In the genomic region with DNA sequence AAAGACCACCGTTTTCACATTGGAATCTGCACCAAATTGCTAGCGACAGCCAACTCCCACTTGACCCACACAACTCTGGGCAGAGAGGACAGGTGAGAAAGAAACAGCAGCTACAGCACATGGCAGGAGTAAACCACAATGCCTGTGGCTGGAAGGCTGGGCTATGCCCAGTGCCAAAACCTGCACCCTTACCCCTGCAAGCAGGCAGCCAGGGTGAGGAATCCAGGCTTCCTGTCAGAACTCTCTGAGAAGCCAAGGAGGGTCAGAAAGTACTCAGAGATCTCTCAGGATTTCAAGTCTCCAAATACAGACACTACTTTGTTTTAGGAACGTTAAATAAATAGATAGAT, we compare ENCODE assay signal across 19 mouse cellular contexts.
DNase-seq lines count a peak whose midpoint lies in the region; ATAC-seq and TF ChIP-seq lines count a peak whose summit lies in the region.
"Had no signal": no experiment of that assay in that cellular context is flagged by ENCODE, and none has a peak within 500 bp of the region (broad histone marks: within the 10 kb centered on the region; RNA-seq: fewer than 3 reads in every experiment).

No protein-coding gene starts in this region.

- H3K4me1 ChIP-seq in heart, embryonic 15.5 days (replicated peaks) = 0 out of 2 replicates have a peak, but pooled peaks cover 2% of the 10 kb centered on the region
- H3K4me1 ChIP-seq in heart, embryonic 12.5 days (replicated peaks) = 0 out of 2 replicates have a peak, but pooled peaks cover 7% of the 10 kb centered on the region
- no peaks in the 10 kb centered on the region for H3K4me1 ChIP-seq in midbrain, embryonic 14.5 days (ENCODE audit: control insufficient read depth, insufficient read depth, low read length)
- H3K4me1 ChIP-seq: hindbrain, embryonic 15.5 days; neural tube, embryonic 12.5 days had no signal

- no peak overlapping the region for H3K9ac ChIP-seq in heart, embryonic 15.5 days
- H3K9ac ChIP-seq in heart, embryonic 12.5 days = no peak overlapping the region
- no peak overlapping the region for H3K9ac ChIP-seq in midbrain, embryonic 14.5 days (replicated peaks; ENCODE audit: low read length)
- H3K9ac ChIP-seq: forebrain, embryonic 13.5 days; heart, embryonic 13.5 days; hindbrain, embryonic 15.5 days; neural tube, embryonic 12.5 days had no signal

- no peak for TF ChIP-seq CTCF in left cerebral cortex, adult 2 months (IDR thresholded peaks at IDR 0.05)

- WGBS in heart, embryonic 15.5 days = 63% methylated on average over 3 of the region's 3 CpGs
- WGBS in heart, embryonic 12.5 days = 71% methylated on average over 3 of the region's 3 CpGs
- WGBS in midbrain, embryonic 14.5 days = 94% methylated on average over 3 of the region's 3 CpGs

- ATAC-seq in heart, embryonic 15.5 days (replicated peaks; ENCODE audit: insufficient number of reproducible peaks, insufficient read depth, low FRiP score, low read depth) = no peak
- ATAC-seq in heart, embryonic 12.5 days (ENCODE audit: insufficient number of reproducible peaks, low FRiP score) = no peak
- no peak for ATAC-seq in midbrain, embryonic 14.5 days (ENCODE audit: low FRiP score, low TSS enrichment)
- ATAC-seq: forebrain, embryonic 13.5 days; intestine, embryonic 16.5 days had no signal

- peak overlapping the region; percentile 13; the same call in 1 of the 2 replicates for H3K4me2 ChIP-seq in heart, embryonic 15.5 days
- H3K4me2 ChIP-seq in heart, embryonic 12.5 days = no peak overlapping the region
- H3K4me2 ChIP-seq in midbrain, embryonic 14.5 days (ENCODE audit: low read length) = no peak overlapping the region
- H3K4me2 ChIP-seq: forebrain, embryonic 13.5 days; hindbrain, embryonic 15.5 days; liver, embryonic 11.5 days; neural tube, embryonic 12.5 days had no signal

- no peak overlapping the region for H3K27ac ChIP-seq in heart, embryonic 15.5 days
- H3K27ac ChIP-seq in heart, embryonic 12.5 days (ENCODE audit: poor library complexity, severe bottlenecking) = no peak overlapping the region
- peak overlapping the region; percentile 69; the same call in 1 of the 2 replicates for H3K27ac ChIP-seq in left cerebral cortex, adult 2 months
- no peak overlapping the region for H3K27ac ChIP-seq in midbrain, embryonic 14.5 days (replicated peaks; ENCODE audit: low read depth, low read length)
- H3K27ac ChIP-seq: forebrain, embryonic 13.5 days; hindbrain, embryonic 15.5 days; limb, embryonic 10.5 days; neural tube, embryonic 12.5 days had no signal

- no peaks in the 10 kb centered on the region for H3K9me3 ChIP-seq in heart, embryonic 15.5 days (replicated peaks)
- no peaks in the 10 kb centered on the region for H3K9me3 ChIP-seq in heart, embryonic 12.5 days (replicated peaks)
- H3K9me3 ChIP-seq in midbrain, embryonic 14.5 days (ENCODE audit: control insufficient read depth, low read length) = no peaks in the 10 kb centered on the region
- H3K9me3 ChIP-seq: forebrain, embryonic 13.5 days; heart, embryonic 13.5 days; hindbrain, embryonic 15.5 days; limb, embryonic 10.5 days; neural tube, embryonic 12.5 days had no signal

- no peak overlapping the region for H3K4me3 ChIP-seq in heart, embryonic 15.5 days
- H3K4me3 ChIP-seq in heart, embryonic 12.5 days = no peak overlapping the region
- H3K4me3 ChIP-seq in left cerebral cortex, adult 2 months = no peak overlapping the region
- H3K4me3 ChIP-seq in midbrain, embryonic 14.5 days (replicated peaks; ENCODE audit: low read depth, low read length) = no peak overlapping the region
- H3K4me3 ChIP-seq: forebrain, embryonic 13.5 days; heart, embryonic 13.5 days; hindbrain, embryonic 15.5 days; limb, embryonic 10.5 days; neural tube, embryonic 12.5 days had no signal

- H3K27me3 ChIP-seq in heart, embryonic 15.5 days = no peaks in the 10 kb centered on the region
- H3K27me3 ChIP-seq in heart, embryonic 12.5 days (replicated peaks) = no peaks in the 10 kb centered on the region
- H3K27me3 ChIP-seq in midbrain, embryonic 14.5 days (ENCODE audit: control insufficient read depth, insufficient read depth, low read length) = no peaks in the 10 kb centered on the region
- H3K27me3 ChIP-seq: forebrain, embryonic 13.5 days; heart, embryonic 13.5 days; hindbrain, embryonic 15.5 days; neural tube, embryonic 12.5 days had no signal

- H3K36me3 ChIP-seq in heart, embryonic 15.5 days = no peaks in the 10 kb centered on the region
- H3K36me3 ChIP-seq in heart, embryonic 12.5 days = peaks cover 3% of the 10 kb centered on the region; the same call in 1 of the 2 replicates
- peaks cover 41% of the 10 kb centered on the region for H3K36me3 ChIP-seq in midbrain, embryonic 14.5 days (ENCODE audit: control insufficient read depth, insufficient read depth, low read length)
- H3K36me3 ChIP-seq: heart, embryonic 13.5 days had no signal

- intact Hi-C loops in left cerebral cortex, adult 2 months (cut with DNase I) = no loop called here
- intact Hi-C loops in left cerebral cortex, postnatal 4 days (cut with DNase I) = no loop called here

- DNase-seq in left cerebral cortex, adult 2 months (ENCODE audit: extremely low spot score in 1 of 2, low spot score in 2 of 2) = no peak
- DNase-seq in left cerebral cortex, postnatal 4 days = no peak
- peak; percentile 82 for DNase-seq in NIH3T3 (ENCODE audit: low read depth)
- peak; percentile 47 for DNase-seq in lung, postnatal 36 days
- no peak for DNase-seq in thymus, adult 18-20 months
- no peak for DNase-seq in midbrain, embryonic 14.5 days
- DNase-seq: adrenal gland, adult 8-10 months; cerebellum, adult 11-12 months; kidney, postnatal 25 days; right cerebral cortex, postnatal 14 days had no signal

Comparison
In these comparisons a context has a peak if more than half of its experiments do, and no peak if none do; other contexts are left out.
1. DNase-seq: peak in NIH3T3 (single experiment) and lung, postnatal 36 days (single experiment); none in left cerebral cortex, adult 2 months (0 of 2), left cerebral cortex, postnatal 4 days (single experiment), thymus, adult 18-20 months (0 of 2) and midbrain, embryonic 14.5 days (single experiment).